Mouse (Mus musculus): ENCODE measurements around the gene Adamtsl2. TPM values are rescaled to one million over a fixed set of nuclear protein-coding genes. Genes with fewer than 3 reads are reported as not detected.

The Adamtsl2 gene
- total and polyA plus RNA-seq, 2 experiments from 2014 or later = 9.3 to 17.0 TPM

DNA sequence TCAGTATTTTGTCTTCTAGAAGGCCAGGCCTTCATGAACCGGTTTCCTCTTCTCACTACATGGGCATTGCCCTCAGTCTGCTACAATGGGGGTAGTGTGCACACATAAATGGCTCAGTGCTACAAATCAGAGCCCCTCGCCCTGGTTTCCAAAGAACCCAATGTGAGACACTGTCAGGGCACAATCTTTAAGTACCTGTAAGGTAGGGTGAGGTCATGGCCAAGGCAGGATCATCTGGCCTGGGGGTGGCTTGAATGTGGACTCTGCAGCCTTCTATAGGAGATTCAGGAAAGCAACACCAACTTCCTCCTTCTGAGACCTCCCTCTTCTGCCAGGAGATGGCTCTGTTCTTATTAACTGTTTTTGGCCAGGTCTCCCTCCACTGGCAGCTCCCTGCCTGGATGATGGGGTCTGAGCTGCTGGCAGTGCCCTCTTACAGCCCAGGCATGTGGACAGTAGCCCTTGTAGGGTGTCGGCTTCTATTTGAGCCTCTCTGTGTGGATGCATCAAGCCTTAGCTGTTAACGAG is 7.4 kb downstream of the Adamtsl2 start:
- no peaks in the 10 kb centered on the region for H3K9me3 ChIP-seq (ENCODE audit: low read length)
- ATAC-seq (ENCODE audit: low FRiP score) = no peak
- no peaks in the 10 kb centered on the region for H3K36me3 ChIP-seq (ENCODE audit: insufficient read depth, low read length)
- peak; percentile 30; the same call in 1 of the 2 replicates for TF ChIP-seq CTCF (IDR thresholded peaks at IDR 0.05)
- H3K4me1 ChIP-seq (ENCODE audit: insufficient read depth, low read length) = no peaks in the 10 kb centered on the region
- no peak overlapping the region for H3K9ac ChIP-seq (replicated peaks; ENCODE audit: low read length, poor library complexity, severe bottlenecking)
- WGBS = 92% methylated on average over 4 of the region's 4 CpGs
- no peak overlapping the region for H3K4me2 ChIP-seq (ENCODE audit: low read depth, low read length, poor library complexity, severe bottlenecking)
- H3K27me3 ChIP-seq (ENCODE audit: insufficient read depth, low read length) = no peaks in the 10 kb centered on the region
- no peak for DNase-seq (ENCODE audit: low spot score)
- H3K27ac ChIP-seq (ENCODE audit: low read depth, low read length) = no peak overlapping the region
- H3K4me3 ChIP-seq (ENCODE audit: low read depth, low read length) = no peak overlapping the region

DNA sequence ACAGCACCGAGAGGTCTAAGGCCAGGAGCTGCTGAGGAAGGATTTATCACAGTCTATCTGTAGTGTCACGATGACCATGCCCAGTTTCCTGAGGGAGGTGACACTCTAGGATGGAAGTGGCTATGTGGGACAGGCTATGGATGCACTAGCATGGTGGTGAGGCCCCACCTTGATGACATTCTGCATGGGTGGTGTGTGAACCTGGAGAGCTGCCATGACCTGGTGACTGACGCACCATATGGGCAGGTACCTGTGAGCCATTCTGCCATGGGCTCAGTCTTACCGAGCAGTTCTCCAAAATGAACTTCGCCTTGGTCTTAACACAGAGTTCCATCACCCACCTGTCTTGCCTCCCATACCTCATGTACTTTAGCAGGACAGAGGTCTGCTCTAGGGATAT is 8.4 kb downstream of the Adamtsl2 start:
- 90% methylated on average over 5 of the region's 5 CpGs for WGBS
- Histone ChIP-seq H3K4me1 (ENCODE audit: insufficient read depth, low read length) (no peaks in the 10 kb centered on the region), H3K9ac (replicated peaks; ENCODE audit: low read length, poor library complexity, severe bottlenecking) (no peak overlapping the region), H3K9me3 (ENCODE audit: low read length) (no peaks in the 10 kb centered on the region), H3K27ac (ENCODE audit: low read depth, low read length) (no peak overlapping the region), H3K4me2 (ENCODE audit: low read depth, low read length, poor library complexity, severe bottlenecking) (no peak overlapping the region), H3K4me3 (ENCODE audit: low read depth, low read length) (no peak overlapping the region), H3K36me3 (ENCODE audit: insufficient read depth, low read length) (no peaks in the 10 kb centered on the region), H3K27me3 (ENCODE audit: insufficient read depth, low read length) (no peaks in the 10 kb centered on the region)
- no peak for ATAC-seq (ENCODE audit: low FRiP score)
- no peak for TF ChIP-seq CTCF (IDR thresholded peaks at IDR 0.05)
- no peak for DNase-seq (ENCODE audit: low spot score)

DNA sequence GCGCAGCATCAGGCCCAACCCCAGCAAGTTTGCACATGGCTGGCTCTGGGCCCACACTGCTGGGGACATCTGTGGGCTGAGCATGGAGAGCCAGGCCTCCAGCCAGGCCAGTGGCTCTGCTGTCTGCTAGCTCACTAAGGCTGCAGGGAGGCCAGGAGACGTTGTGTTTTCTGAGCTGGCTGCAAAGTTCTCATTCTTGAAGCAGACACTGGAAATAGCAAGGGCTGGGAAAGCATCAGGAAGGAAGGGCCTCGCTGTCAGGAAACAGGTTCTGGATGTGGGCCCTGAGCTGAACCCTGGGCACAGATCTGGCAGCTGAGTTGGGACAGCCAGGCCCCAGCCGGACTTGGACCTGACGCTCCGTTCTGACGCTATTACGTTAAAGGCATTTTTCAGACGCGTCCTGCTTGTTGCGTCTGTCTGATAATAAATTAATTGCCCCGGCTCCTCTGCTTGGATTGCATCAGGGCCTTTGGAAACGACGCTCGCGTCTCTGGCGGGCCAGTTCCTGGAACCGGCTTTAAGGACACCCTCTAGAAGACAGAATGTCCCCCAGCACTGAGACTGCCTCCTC is 9.0 kb downstream of the Adamtsl2 start:
- peak; percentile 63 for DNase-seq (ENCODE audit: low spot score)
- no peak for ATAC-seq (ENCODE audit: low FRiP score)
- Histone ChIP-seq H3K9me3 (ENCODE audit: low read length) (no peaks in the 10 kb centered on the region), H3K36me3 (ENCODE audit: insufficient read depth, low read length) (no peaks in the 10 kb centered on the region), H3K4me3 (ENCODE audit: low read depth, low read length) (no peak overlapping the region), H3K4me2 (ENCODE audit: low read depth, low read length, poor library complexity, severe bottlenecking) (no peak overlapping the region), H3K27me3 (ENCODE audit: insufficient read depth, low read length) (no peaks in the 10 kb centered on the region), H3K4me1 (ENCODE audit: insufficient read depth, low read length) (no peaks in the 10 kb centered on the region), H3K9ac (replicated peaks; ENCODE audit: low read length, poor library complexity, severe bottlenecking) (no peak overlapping the region), H3K27ac (ENCODE audit: low read depth, low read length) (no peak overlapping the region)
- no peak for TF ChIP-seq CTCF (IDR thresholded peaks at IDR 0.05)
- 78% methylated on average over 18 of the region's 18 CpGs for WGBS

DNA sequence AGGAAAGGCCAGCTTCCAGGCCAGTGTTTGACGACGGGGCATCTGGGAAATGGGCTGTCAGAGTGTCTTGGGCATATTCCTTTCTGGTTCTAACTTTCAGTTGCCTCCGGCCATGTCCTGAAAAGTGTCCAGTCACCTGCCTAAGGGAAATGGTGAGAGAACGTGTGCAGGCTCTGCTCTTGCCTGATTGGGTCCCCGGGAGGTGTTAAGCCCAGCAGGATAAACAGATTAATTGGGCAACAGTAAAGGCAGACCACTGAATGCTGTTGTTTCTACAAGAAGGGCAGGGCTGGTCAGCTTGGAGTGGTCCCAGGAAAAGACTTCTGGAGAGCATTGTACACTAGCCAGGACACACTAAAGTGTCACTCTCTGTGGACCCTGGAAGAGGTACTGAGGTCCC is 9.5 kb downstream of the Adamtsl2 start:
- ATAC-seq (ENCODE audit: low FRiP score) = no peak
- 76% methylated on average over 5 of the region's 5 CpGs for WGBS
- no peaks in the 10 kb centered on the region for H3K27me3 ChIP-seq (ENCODE audit: insufficient read depth, low read length)
- no peak overlapping the region for H3K4me3 ChIP-seq (ENCODE audit: low read depth, low read length)
- H3K4me1 ChIP-seq (ENCODE audit: insufficient read depth, low read length) = no peaks in the 10 kb centered on the region
- H3K9me3 ChIP-seq (ENCODE audit: low read length) = no peaks in the 10 kb centered on the region
- H3K36me3 ChIP-seq (ENCODE audit: insufficient read depth, low read length) = no peaks in the 10 kb centered on the region
- H3K27ac ChIP-seq (ENCODE audit: low read depth, low read length) = no peak overlapping the region
- TF ChIP-seq CTCF (IDR thresholded peaks at IDR 0.05) = no peak
- no peak for DNase-seq (ENCODE audit: low spot score)
- no peak overlapping the region for H3K4me2 ChIP-seq (ENCODE audit: low read depth, low read length, poor library complexity, severe bottlenecking)
- H3K9ac ChIP-seq (replicated peaks; ENCODE audit: low read length, poor library complexity, severe bottlenecking) = no peak overlapping the region

DNA sequence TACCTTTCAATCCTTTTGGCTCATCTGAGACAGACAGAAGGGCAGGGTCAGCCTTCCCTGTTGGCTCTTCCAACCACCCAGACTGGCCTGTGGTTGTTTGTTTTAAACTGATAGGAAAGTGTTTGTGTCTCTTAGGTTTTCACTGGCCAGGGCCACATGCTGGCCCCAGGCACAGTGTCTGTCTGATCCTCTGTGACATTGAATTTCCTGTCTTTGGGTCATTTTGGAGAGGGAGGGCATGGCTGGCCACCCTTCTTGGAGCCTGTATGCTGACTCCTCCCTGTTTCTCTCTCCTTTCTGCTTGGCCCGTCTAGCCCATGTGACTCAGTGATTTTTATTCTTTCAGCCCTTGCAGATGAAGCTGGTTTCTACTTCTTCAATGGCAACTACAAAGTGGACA is 10.1 kb downstream of the Adamtsl2 start:
- DNase-seq (ENCODE audit: low spot score) (no peak), ATAC-seq (ENCODE audit: low FRiP score) (no peak)
- Histone ChIP-seq H3K4me3 (ENCODE audit: low read depth, low read length) (no peak overlapping the region), H3K9ac (replicated peaks; ENCODE audit: low read length, poor library complexity, severe bottlenecking) (no peak overlapping the region), H3K27me3 (ENCODE audit: insufficient read depth, low read length) (no peaks in the 10 kb centered on the region), H3K4me2 (ENCODE audit: low read depth, low read length, poor library complexity, severe bottlenecking) (no peak overlapping the region), H3K27ac (ENCODE audit: low read depth, low read length) (no peak overlapping the region), H3K4me1 (ENCODE audit: insufficient read depth, low read length) (no peaks in the 10 kb centered on the region), H3K9me3 (ENCODE audit: low read length) (no peaks in the 10 kb centered on the region), H3K36me3 (ENCODE audit: insufficient read depth, low read length) (no peaks in the 10 kb centered on the region)
- WGBS = 75% methylated on average over 1 of the region's 1 CpGs
- no peak for TF ChIP-seq CTCF (IDR thresholded peaks at IDR 0.05)

DNA sequence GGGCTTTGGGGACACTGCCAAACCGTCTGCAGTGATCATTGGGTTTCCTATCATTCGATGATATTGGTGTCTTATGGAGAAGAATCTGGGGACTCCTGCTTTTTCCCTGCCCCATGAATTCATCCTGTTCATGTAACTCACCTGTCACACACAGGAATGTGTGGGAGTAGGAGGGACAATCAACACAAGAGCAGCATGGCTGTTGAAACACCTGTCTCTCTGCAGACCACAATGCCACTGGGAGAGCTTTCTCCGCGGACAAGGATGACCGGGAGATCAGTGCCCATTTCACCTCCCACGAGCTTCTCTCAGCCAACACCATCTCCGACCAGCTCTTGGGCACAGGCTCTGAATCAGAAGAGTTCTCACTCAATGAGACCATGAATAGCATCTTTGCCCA is 16.0 kb downstream of the Adamtsl2 start:
- H3K4me2 ChIP-seq (ENCODE audit: low read depth, low read length, poor library complexity, severe bottlenecking) = no peak overlapping the region
- peaks cover 6% of the 10 kb centered on the region; the same call in 1 of the 2 replicates for H3K4me1 ChIP-seq (ENCODE audit: insufficient read depth, low read length)
- H3K36me3 ChIP-seq (ENCODE audit: insufficient read depth, low read length) = no peaks in the 10 kb centered on the region
- no peak for DNase-seq (ENCODE audit: low spot score)
- no peaks in the 10 kb centered on the region for H3K27me3 ChIP-seq (ENCODE audit: insufficient read depth, low read length)
- ATAC-seq (ENCODE audit: low FRiP score) = no peak
- no peak overlapping the region for H3K9ac ChIP-seq (replicated peaks; ENCODE audit: low read length, poor library complexity, severe bottlenecking)
- no peaks in the 10 kb centered on the region for H3K9me3 ChIP-seq (ENCODE audit: low read length)
- 92% methylated on average over 7 of the region's 7 CpGs for WGBS
- no peak for TF ChIP-seq CTCF (IDR thresholded peaks at IDR 0.05)
- no peak overlapping the region for H3K27ac ChIP-seq (ENCODE audit: low read depth, low read length)
- H3K4me3 ChIP-seq (ENCODE audit: low read depth, low read length) = no peak overlapping the region

Data from midbrain, postnatal 0 days (tissue).